Mouse (Mus musculus): Measurements from ENCODE around the gene Mdc1.

DNA sequence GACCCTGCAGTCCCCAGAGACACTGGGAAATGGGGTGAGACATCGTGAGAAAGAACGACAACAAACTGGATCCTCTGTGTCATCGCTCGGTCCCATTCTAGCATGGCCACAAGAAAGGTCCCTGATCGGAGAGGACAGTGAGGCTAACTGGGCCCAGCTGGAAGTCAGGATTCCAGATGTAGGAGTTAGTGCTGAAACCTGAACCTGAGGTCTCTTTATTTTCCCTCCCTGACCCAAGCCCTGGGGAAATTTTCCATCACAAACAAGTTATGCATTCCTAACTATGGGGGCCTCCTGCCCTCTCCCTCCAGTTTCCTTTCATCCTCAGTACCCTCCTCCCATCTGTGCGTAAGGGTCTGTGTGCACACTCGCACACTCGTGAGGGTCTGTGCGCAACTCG, 24.1 kb upstream of the Mdc1 start:
- TF ChIP-seq EP300 (optimal IDR thresholded peaks at IDR 0.05) (no peak), CTCF (IDR thresholded peaks at IDR 0.05; ENCODE audit: low read depth) (no peak)

Data from stomach, postnatal 0 days (tissue).